Mouse (Mus musculus): ENCODE measurements at regions not wholly inside any gene's neighbourhood (a gene's known extent, or its start where the extent isn't known, plus 50 kb on each side); places are given as distances from the start of the nearest gene placed in this dataset.

GRCm38 (mm10) chr3:7008671-7009217, 388.5 kb upstream of the 1700008P02Rik start:
- TF ChIP-seq CTCF (IDR thresholded peaks at IDR 0.05) (no peak), POLR2A (IDR thresholded peaks at IDR 0.05; ENCODE audit: insufficient read depth, low read depth, low read length) (no peak)
